Mouse (Mus musculus): Measurements from ENCODE around the gene Pwp1.
"Not testable (repeated sequence)": the region's sequence is repeated elsewhere in the genome, so short reads cannot be mapped to it uniquely, and the experiment has no call there.

Pwp1 gene

DNA sequence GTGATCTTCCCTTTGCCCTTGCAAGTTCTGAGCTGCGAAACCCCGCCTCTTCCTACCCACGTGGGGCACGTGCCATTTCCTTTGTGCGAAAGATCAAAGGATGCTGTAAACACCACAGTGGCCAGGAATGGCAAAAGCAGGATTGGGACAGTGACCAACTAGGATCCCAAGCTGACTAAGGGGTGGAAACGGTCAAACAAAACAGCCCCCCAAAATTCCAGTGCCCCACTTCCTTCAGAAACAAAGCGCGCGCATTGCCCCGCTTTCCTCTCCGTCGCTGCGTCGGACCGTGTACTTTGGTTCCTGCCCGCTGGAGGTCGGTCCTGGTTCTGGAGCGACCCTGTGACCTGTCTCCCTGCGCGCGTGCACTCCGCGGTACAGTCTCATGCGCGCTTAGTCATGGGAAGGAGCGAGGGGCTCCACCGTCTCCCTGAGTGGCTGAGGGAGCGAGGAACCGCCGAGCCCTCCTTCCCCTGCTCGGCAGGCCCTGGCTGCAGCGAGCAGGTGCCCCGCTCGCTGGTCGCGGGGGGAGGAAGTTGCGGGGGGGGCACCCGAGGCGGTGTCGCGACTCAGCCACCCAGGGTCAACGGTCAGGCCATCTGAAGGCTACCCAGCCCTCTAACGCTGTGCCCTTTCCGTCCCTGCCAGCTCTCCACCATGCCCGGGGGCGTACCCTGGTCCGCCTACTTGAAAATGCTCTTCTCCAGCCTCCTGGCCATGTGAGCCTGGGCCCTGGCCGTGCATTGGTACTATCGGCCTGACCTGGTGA, at the start of gene Pwp1:
Pwp1 (plus strand) TSS at position 410 of the 769 bp plus-strand sequence.
- peak; percentile 56 for DNase-seq (ENCODE audit: low read depth, low spot score)

DNA sequence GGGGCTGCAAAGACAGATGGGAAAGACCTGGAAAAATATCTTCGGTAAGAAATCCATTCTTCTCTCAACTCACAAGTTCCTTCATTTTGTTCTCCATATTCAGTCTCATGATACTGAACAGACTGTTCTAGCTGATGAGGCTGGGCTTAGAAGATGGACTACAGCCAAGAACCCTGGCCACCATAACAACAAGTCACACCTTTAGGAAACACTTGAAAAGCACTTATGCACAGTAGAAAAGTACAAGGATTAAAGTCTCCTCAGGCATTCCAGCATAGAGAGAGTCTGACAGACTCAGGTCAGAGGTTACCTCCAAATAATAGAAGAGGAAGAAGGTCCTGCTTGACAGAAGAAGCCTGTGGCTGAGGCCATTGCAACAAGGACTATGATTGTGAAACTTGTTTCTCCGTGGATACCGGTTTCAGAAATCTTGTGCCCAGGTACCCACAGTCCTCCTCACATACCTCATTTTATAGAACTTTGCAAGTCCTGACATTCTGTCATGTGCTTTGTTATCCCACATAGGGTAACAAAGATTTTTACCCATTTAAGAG, 7.1 kb upstream of the Pwp1 start:
- DNase-seq (ENCODE audit: low read depth, low spot score), result not testable (repeated sequence)

DNA sequence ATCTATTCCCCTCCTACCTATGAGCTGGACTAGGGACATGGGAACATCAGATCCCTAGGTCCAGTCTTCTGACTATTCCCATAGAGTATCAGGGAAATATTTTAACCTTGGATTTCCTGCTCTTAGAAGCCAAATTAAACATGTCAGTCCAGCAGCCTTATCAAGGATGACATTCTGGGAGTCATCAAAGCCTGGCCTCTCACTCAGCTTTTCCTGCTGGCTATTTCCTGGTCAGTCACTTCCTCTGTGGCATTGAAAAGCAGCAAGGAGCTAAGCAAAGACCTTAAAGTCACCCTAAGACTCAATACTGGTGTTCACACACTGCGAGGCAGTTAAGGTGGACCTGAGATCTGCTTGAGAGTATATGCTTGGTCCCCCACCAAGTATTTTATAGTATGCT, 5.5 kb upstream of the Pwp1 start:
- not testable (repeated sequence) for DNase-seq (ENCODE audit: low read depth, low spot score)

DNA sequence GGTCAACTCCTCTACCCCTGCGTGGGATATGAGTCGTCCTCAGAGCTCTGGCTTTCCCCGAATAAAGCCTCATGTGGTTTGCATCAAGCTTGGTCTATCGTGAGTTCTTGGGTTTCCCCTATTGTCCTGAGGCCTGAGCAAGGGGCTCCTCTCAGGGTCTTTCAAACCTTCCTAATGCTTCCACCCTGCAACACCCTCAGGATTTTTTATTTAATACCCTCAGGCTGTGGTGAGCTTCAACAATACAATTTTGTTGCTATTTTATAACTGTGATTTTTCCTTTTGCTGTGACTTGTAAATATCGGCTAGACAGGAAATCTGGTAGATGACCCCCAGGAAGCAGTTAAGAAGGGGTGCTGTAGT, 591 bp upstream of the Pwp1 start:
- not testable (repeated sequence) for DNase-seq (ENCODE audit: low read depth, low spot score)

DNA sequence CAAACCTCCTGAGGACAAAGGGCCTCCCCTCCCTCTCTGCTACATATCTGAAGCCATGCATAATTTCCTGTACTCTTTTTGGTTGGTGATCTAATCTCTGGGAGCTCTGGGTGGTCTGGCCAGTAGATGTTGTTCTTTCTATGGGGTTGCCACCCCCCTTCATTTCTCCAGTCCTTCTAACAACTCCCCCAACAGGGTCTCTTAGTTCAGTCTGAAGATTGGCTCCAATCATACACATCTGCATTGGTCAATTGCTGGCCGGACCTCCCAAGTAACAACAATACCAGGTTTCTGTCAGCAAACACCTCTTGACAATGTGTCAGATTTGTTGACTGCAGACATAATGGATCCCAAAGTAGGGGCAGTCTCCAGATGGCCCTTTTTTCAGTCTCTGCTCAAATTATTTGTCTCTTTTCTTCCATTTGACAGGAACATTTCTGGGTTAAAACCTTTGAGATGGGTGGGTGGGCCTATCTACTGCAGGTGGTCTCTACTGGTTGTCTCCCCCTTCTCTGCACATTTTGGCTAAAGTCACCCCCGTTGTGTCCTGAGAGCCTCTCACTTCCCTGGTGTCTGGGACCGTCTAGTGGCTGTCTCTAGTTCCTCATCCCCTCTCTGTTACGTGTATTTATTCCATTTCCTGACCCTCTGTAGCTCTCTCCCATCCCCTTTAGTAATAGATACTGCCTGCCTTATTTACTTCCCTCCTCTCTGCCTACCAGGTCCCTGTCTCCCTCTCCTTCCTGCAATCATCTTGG, 17.0 kb downstream of the Pwp1 start:
- DNase-seq (ENCODE audit: low read depth, low spot score), result peak; percentile 31

DNA sequence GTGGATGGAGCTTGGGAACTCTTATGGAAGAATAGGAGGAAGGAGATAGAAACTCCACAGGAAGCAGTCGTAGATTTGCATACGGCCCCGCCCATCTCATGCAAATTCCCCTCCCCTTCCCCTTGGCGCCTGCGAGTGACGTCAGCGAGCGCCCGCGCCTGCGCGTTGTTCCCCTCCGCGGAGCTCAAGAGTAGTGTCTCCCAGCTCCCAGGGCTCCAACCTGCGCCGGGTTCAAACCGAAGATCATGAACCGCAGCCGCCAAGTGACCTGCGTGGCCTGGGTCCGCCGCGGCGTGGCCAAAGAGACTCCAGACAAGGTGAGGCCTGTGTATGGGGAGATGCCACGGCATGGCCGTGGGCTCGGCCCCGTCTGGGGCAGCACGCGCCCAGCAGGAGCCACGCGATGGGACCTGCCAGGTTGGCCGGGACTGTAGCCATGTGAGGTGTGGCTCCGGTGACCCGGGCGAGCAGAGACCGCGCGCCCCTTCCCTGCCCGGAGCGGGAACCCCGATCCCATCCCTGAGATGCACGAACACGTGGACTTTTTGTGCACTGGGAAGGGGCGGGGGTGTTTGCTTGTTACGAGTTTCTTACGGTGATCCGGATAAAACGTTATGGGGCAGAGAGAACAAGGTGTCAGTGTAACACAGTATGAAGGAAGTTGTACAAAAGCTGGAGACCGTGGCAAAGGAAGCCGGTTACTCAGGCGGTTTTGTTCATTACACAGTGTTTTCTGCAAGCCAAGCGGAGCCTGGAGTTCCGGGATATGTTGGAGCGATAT, 42.6 kb downstream of the Pwp1 start:
- DNase-seq (ENCODE audit: low read depth, low spot score), result peak; percentile 87

DNA sequence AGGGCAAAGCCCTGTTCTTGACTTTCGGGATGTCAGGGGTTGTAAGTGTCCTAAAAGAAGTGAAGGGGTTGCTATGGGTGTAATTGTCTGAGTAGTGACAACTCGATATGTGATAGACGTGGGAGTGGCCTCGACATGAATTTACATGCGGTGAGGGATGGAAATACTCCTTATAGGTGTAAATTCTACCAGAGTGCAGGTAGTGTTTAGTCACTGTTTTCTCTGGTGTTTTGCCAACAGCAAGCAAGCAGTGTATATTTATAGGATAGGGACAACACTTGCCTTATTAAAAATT, 43.1 kb downstream of the Pwp1 start:
- no peak for DNase-seq (ENCODE audit: low read depth, low spot score)

DNA sequence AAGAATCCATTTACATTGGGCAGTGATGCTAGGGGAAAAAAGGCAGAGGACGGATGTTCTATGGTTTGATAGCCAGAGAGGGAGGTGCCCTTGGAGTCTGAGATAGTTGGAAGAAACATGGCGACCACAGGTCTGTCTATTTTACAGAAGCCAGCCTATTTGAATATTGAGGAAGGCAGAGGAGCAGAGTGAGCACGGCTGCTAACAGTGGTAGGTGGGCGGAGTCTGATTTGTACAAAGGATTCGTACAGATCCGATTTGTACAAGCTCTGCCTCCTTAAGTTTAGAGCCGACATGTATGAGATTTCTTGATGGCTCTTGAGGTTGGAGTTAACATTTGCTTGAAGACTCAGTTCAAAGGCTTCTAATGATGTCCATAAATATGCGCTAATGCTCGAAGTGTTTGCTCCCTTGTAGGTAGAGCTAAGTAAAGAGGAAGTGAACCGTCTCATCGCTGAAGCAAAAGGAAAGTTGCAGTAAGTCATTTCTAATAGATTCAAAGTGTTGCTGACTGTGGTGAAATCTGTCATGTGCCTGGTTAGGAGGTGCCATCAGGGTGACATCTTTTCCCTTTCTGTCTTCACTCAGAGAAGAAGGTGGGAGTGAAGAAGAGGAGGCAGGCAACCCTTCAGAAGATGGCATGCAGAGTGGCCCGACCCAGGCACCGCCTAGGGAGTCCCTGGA, 44.7 kb downstream of the Pwp1 start:
- DNase-seq (ENCODE audit: low read depth, low spot score), result no peak

DNA sequence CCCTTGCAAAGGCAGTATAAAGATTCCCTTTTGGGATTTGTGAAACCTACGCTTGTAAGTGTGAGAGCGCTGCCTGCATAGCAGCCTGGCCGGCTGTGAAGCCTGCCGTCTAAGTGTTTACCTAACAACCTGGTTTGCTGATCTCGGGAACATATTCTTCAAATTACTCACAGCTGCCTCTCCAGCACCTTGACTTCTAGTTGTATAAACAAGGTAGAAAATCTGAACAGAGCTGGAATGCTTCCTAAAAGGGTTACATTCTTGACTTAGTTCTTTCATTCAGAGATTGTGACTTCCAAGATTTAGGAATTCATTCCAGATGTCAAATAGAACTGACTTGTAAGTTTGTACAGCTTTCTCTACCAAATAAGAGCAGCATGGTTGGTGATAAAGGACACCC, 46.5 kb downstream of the Pwp1 start:
- no peak for DNase-seq (ENCODE audit: low read depth, low spot score)

DNA sequence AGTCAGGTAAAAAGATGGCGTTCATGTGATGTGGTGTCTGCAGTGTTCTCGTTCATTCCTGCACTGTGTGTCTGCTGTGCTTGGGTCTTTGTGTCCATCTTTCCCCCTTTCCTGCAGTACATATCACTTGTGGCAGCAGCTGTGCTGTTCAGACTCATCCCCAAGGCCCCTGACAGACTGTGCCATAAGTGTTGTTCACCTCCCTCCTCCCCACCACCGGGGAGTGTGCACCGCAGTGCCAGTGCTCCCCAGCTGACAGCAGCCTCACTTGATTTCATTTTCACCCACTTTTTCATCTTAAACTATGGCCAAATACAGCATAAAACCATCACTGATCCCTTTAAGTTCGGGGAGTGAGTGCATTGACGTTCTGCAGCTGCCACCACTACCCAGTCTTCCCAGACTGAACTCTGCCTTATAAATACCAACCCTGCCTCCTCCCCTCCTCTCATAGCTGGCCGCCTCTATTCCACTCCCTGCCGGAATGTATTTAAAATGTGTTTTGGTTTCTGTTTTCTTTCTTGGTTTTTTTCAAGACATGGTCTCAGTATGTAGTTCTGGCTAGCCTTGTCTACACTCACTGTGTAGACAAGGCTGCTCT, 50.7 kb downstream of the Pwp1 start:
- no peak for DNase-seq (ENCODE audit: low read depth, low spot score)

DNA sequence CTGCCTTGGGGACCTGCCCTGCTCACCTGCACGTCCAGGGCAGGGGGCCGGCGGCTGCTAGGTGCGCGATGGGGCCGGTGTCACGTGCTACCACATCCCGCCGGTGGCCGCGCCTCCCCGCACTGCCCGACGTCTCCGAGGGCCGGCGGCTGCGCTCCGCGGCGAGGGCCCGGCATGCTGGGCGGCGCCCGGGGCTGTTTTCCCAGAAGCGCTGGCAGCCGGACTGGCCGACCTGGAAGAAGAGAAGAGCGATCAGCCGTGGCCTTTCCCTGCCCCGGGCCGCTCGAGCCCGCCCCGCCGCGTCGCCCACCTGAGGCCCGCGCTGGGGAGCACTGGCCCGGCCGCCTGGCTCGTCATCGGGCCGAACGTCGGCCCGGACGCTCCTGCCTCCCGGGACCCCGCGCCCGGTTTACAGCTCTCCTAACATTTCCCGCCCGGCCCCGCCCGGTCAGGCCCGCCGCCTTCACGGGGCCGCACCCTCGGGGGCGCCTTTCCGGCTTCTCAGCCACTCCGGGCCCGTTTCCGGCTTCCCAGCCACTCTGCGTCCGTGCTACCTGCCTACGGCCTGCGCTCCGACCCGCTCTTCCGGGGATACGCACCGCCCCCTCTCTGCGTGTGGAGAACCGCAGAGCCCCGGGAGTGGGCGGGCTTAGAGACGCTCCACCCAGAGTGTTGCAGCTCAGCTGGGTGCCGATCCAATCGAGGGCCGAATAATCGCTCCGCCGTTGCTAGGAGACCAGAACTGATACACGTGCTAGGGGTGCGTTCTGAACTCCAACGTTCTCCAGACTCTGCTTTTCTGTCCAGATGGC, 87.4 kb downstream of the Pwp1 start, which contains the start of gene Prdm4:
Prdm4 (minus strand) TSS at position 645 of the 812 bp plus-strand sequence.
- DNase-seq (ENCODE audit: low read depth, low spot score), result peak; percentile 98

DNA sequence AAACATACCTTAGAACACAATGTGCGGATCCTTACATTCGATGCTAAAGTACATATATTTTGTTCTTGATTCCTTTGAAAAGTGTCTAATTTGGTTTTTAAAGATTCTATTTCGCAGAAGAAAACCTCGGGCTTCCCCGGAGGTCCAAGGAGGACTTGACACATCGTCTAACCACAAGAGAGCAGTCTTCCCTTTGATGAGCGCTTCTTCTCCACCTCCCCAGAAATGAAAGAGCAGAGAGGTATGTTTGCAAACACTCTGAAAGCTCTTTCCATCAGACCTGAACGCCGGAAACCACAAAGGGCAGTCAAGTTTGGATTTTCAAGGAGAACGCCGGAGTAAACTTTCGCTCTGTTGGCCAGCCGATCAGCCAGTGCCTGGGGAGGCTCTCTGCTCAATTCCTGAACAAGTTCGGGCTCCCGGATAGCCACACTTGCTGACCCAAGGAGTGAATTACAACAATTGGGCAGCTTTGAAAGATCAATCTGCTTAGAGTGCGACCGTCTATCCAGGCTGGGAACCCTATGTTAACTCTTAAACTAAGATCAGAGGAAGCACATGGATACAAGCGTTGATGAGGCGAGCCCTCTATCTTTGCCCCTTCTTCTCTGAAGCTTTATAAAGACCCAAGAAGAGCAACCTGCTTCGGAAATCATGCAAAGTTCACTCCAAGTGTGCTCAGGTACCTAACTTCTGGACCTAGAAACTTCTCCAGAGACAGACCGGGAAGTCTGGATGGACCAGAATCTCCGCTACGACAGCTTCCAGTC, 98.6 kb downstream of the Pwp1 start, which contains the start of gene Ascl4:
Ascl4 (plus strand) TSS at position 6 of the 770 bp plus-strand sequence.
- DNase-seq (ENCODE audit: low read depth, low spot score), result peak; percentile 13

DNA sequence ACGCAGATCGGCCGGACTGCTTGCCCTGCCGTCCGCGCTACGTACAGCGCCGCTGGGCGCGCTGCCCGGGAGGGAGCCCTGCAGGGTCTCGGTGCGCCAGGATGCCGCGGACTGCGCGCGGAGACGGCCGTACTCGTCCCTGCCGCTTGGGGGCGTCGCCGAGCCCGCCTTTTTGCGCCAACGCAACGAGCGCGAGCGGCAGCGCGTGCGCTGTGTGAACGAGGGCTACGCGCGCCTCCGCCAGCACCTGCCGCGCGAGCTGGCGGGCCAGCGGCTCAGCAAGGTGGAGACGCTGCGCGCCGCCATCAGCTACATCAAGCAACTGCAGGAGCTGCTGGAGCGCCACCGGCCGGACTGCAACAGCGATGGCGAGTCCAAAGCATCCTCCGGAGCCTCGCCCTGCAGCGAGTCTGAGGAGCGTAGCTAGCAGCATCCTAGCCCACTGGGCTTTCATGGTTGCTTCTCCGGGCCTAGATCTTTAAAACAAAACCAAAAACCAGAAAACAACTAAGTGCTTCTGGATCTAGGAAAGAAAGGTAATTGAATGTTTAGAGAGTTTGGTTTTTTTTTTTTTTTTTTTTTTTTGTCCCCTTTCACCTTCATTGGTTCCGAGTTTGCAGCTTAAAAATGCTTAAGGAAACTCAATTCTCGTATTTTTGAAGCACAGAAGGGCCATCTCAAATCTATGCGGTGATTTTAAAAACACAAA, 99.4 kb downstream of the Pwp1 start:
- DNase-seq (ENCODE audit: low read depth, low spot score), result peak; percentile 77

DNA sequence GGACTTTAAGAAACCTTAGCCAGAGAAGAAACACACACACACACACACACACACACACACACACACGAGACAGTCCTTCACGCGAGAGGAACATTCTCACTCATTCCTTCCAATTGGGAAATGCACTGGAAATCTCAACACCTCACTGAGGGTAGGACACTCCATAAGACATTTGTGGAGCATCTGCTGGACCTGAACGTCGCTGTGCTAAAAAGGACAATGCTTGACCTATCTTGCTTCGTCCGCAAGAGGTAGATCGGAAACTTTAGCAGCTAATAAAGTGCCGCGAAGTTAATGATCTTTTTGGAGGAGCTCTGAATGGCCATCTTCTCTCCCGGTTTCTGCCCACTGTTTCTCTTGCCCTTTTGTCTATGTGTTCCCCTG, 99.9 kb downstream of the Pwp1 start:
- no peak for DNase-seq (ENCODE audit: low read depth, low spot score)

DNA sequence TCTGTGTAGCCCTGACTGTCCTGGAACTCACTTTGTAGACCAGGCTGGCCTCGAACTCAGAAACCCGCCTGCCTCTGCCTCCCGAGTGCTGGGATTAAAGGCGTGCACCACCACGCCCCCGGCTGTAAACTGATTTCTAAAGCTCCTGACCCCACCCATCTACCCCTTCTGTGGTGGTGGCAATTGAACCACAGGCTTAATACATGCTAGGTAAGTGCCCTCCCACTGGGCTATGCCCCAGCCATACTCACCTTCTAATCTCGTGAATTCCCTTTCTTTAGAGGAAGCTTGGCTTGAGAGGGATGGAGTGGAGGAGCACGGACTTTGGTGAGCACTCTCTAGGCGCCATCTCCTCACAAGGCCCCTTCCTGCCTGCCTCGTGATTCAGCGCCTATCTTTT, 100.7 kb downstream of the Pwp1 start:
- no peak for DNase-seq (ENCODE audit: low read depth, low spot score)

DNA sequence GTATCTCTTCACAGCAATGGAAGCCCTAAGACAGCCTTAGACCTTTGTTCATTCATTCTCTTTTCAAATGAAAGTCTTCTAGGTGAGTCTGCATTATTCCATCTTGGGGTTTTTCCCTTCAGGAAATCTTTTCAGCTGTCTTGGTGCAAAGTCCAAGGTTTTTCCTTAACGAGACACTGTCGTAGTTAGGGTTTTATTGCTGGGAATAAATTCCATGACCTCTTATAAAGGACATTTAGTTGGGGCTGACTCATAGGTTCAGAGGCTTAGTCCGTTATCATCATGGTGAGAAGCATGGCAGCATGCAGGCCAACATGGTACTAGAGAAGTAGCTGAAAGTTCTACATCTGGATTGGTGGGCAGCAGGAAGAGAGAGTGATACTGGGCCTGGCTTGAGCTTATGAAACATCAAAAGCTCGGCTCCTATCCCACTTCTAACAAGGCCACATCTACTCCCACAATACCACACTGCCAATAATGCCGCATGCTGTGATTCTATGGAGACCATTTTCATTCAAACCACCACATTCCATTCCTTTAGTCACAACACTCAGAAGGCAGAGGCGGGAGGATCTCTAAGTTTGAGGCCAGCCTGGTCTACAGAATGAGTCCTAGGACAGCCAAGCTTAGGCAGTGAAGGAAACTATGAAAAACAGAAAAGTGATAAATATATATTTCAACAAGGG, 107.1 kb downstream of the Pwp1 start:
- DNase-seq (ENCODE audit: low read depth, low spot score), result no peak

Measured in forelimb bud, embryonic 11.5 days (tissue).